Mouse (Mus musculus) spleen, adult 2 months (tissue): ENCODE results near the gene Crtc1.

Experiments used
- CTCF ChIP-seq: fragments of 200-500 bp; IDR thresholded peaks from 2 replicates; pipeline ENCODE4 v1.5.1; 2011; ENCODE audit warnings: mild to moderate bottlenecking, inconsistent platforms; ENCODE audit not compliant: insufficient read depth, insufficient read length, insufficient replicate concordance; ENCODE audit errors: extremely low read depth
- POLR2A ChIP-seq: fragments of 200-500 bp; IDR thresholded peaks from 2 replicates; pipeline ENCODE4 v1.6.1; 2011; ENCODE audit warnings: low read depth, low read length, inconsistent platforms

GRCm38 (mm10) chr8:70366588-70366987 is 72.8 kb downstream of the Crtc1 start:
- TF ChIP-seq POLR2A = no peak
- no peak for TF ChIP-seq CTCF
